Mouse (Mus musculus): ENCODE results near the gene Gpc6.
A peak's percentile ranks its signal among the peaks of the same experiment; 100 is the strongest.
"Not testable (repeated sequence)": the region's sequence is repeated elsewhere in the genome, so short reads cannot be mapped to it uniquely, and the experiment has no call there.

The Gpc6 gene

GRCm38 (mm10) chr14:117379979-117380378 lies 454.9 kb downstream of the Gpc6 start:
- no peak for DNase-seq

GRCm38 (mm10) chr14:117383188-117383587 lies 458.1 kb downstream of the Gpc6 start:
- no peak for DNase-seq

- DNase-seq: peak; percentile 8
Observed at GRCm38 (mm10) chr14:117384096-117384770, 459.1 kb downstream of the Gpc6 start.

- no peak for DNase-seq
Observed at GRCm38 (mm10) chr14:117385731-117386270, 460.7 kb downstream of the Gpc6 start.

GRCm38 (mm10) chr14:117390794-117391320 lies 465.7 kb downstream of the Gpc6 start:
- DNase-seq: no peak

- no peak for DNase-seq
Observed at GRCm38 (mm10) chr14:117391412-117391811, 466.3 kb downstream of the Gpc6 start.

- no peak for DNase-seq
Observed at GRCm38 (mm10) chr14:117397165-117397564, 472.1 kb downstream of the Gpc6 start.

- DNase-seq: peak; percentile 4
Observed at GRCm38 (mm10) chr14:117407824-117408524, 482.9 kb downstream of the Gpc6 start.

- DNase-seq: no peak
Observed at GRCm38 (mm10) chr14:117408525-117408835, 483.4 kb downstream of the Gpc6 start.

GRCm38 (mm10) chr14:117409778-117410177 lies 484.7 kb downstream of the Gpc6 start:
- no peak for DNase-seq

- no peak for DNase-seq
Observed at GRCm38 (mm10) chr14:117410511-117410910, 485.4 kb downstream of the Gpc6 start.

- no peak for DNase-seq
Observed at GRCm38 (mm10) chr14:117415045-117415444, 489.9 kb downstream of the Gpc6 start.

GRCm38 (mm10) chr14:117419561-117420218 lies 494.6 kb downstream of the Gpc6 start:
- no peak for DNase-seq

- DNase-seq: no peak
Observed at GRCm38 (mm10) chr14:117421170-117421569, 496.1 kb downstream of the Gpc6 start.

- no peak for DNase-seq
Observed at GRCm38 (mm10) chr14:117426116-117426515, 501.0 kb downstream of the Gpc6 start.

- DNase-seq: no peak
Observed at GRCm38 (mm10) chr14:117427776-117428175, 502.7 kb downstream of the Gpc6 start.

GRCm38 (mm10) chr14:117435739-117436138 lies 510.6 kb downstream of the Gpc6 start:
- DNase-seq: no peak

- not testable (repeated sequence) for DNase-seq
Observed at GRCm38 (mm10) chr14:117446675-117447231, 521.6 kb downstream of the Gpc6 start.

- DNase-seq: no peak
Observed at GRCm38 (mm10) chr14:117451391-117451991, 526.4 kb downstream of the Gpc6 start.

- no peak for DNase-seq
Observed at GRCm38 (mm10) chr14:117452150-117452549, 527.0 kb downstream of the Gpc6 start.

GRCm38 (mm10) chr14:117473378-117473777 lies 548.3 kb downstream of the Gpc6 start:
- DNase-seq: no peak

- no peak for DNase-seq
Observed at GRCm38 (mm10) chr14:117478879-117479278, 553.8 kb downstream of the Gpc6 start.
